Mouse (Mus musculus) liver, postnatal 0 days (tissue): ENCODE results near the gene Taok1.

Experiments used
- CTCF ChIP-seq: sonication (generic); IDR thresholded peaks from 2 replicates; pipeline ENCODE4 v1.5.1; 2016; ENCODE audit warnings: antibody characterized with exemption, low read depth
- EP300 ChIP-seq: IDR thresholded peaks from 2 replicates; pipeline ENCODE4 v1.6.1; 2016; ENCODE audit warnings: antibody characterized with exemption, low read depth, mild to moderate bottlenecking

DNA sequence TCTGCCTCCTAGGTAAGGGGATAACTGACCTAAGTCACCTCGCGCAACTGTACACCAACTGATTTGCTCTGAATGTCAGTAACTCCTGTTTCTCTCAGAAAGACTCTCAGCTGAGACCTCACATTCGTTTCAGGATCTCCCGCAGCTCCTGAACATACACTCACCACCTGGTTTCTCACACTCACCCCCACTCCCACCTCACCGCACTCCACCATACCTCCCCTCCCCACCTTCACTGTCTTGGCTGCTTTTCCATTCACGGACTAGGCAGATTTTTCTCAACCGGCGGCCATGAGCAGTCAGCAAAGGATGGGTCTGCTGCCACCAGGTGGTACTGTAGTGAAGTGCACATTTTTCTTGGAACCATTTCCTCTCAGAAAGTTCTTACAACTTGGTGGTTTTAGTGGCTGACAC lies 22.6 kb upstream of the Taok1 start:
- peak; percentile 97 for TF ChIP-seq CTCF
- no peak for TF ChIP-seq EP300
